Mouse (Mus musculus): Measurements from ENCODE around the gene Gm49339. TPM values are rescaled to one million over a fixed set of nuclear protein-coding genes. Genes with fewer than 3 reads are reported as not detected.

The Gm49339 gene
- total and polyA plus RNA-seq, 2 experiments from 2014 or later: 1.6 to 1.7 TPM

- no peak for DNase-seq (ENCODE audit: low spot score)
- Histone ChIP-seq H3K9me3 (replicated peaks; ENCODE audit: control insufficient read depth, low read length) (no peaks in the 10 kb centered on the region), H3K27ac (ENCODE audit: low read depth) (no peak overlapping the region), H3K9ac (replicated peaks; ENCODE audit: low read depth, low read length) (no peak overlapping the region), H3K4me3 (ENCODE audit: low read depth, low read length) (no peak overlapping the region), H3K4me1 (ENCODE audit: control insufficient read depth, insufficient read depth) (no peaks in the 10 kb centered on the region), H3K36me3 (replicated peaks; ENCODE audit: control insufficient read depth, insufficient read depth, low read length) (no peaks in the 10 kb centered on the region), H3K27me3 (ENCODE audit: control insufficient read depth, insufficient read depth, low read length) (no peaks in the 10 kb centered on the region), H3K4me2 (ENCODE audit: low read depth, low read length) (no peak overlapping the region)
- ATAC-seq (ENCODE audit: insufficient read depth, low read depth): no peak
- 61% methylated on average over 7 of the region's 7 CpGs for WGBS
- TF ChIP-seq CTCF (IDR thresholded peaks at IDR 0.05; ENCODE audit: low read depth) (no peak), EP300 (IDR thresholded peaks at IDR 0.05; ENCODE audit: low read depth) (no peak)
These were observed 45.7 kb downstream of the Gm49339 start for GRCm38 (mm10) chr10:51526090-51526489.

DNA sequence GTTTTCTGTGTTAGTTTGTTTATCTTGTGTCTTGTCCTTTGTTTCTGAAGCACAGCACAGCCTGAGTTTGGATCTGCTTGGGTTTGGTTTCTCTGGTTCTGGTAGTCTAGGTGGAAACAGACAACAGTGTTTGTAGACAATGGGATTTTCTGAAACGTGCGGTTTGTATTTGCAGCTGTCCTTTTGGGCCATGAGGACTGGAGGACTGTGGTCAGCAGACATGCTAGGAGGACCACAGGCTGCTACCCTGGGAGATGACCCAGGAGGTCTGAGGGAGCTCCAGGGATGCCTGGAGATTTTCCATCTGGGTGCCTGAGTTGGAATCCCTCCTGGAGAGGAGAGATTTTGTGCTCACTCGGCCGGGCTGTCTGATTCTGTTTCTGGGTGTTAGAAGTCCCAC is 46.2 kb downstream of the Gm49339 start:
- ATAC-seq (ENCODE audit: insufficient read depth, low read depth): no peak
- H3K27me3 ChIP-seq (ENCODE audit: control insufficient read depth, insufficient read depth, low read length): no peaks in the 10 kb centered on the region
- no peak for DNase-seq (ENCODE audit: low spot score)
- no peak overlapping the region for H3K9ac ChIP-seq (replicated peaks; ENCODE audit: low read depth, low read length)
- H3K27ac ChIP-seq (ENCODE audit: low read depth): no peak overlapping the region
- TF ChIP-seq EP300 (IDR thresholded peaks at IDR 0.05; ENCODE audit: low read depth) (no peak), CTCF (IDR thresholded peaks at IDR 0.05; ENCODE audit: low read depth) (no peak)
- no peak overlapping the region for H3K4me2 ChIP-seq (ENCODE audit: low read depth, low read length)
- H3K36me3 ChIP-seq (replicated peaks; ENCODE audit: control insufficient read depth, insufficient read depth, low read length): no peaks in the 10 kb centered on the region
- H3K9me3 ChIP-seq (replicated peaks; ENCODE audit: control insufficient read depth, low read length): no peaks in the 10 kb centered on the region
- H3K4me1 ChIP-seq (ENCODE audit: control insufficient read depth, insufficient read depth): no peaks in the 10 kb centered on the region
- H3K4me3 ChIP-seq (ENCODE audit: low read depth, low read length): no peak overlapping the region
- 62% methylated on average over 4 of the region's 4 CpGs for WGBS

- ATAC-seq (ENCODE audit: insufficient read depth, low read depth) (no peak), DNase-seq (ENCODE audit: low spot score) (no peak)
- Histone ChIP-seq H3K36me3 (replicated peaks; ENCODE audit: control insufficient read depth, insufficient read depth, low read length) (no peaks in the 10 kb centered on the region), H3K27ac (ENCODE audit: low read depth) (no peak overlapping the region), H3K4me3 (ENCODE audit: low read depth, low read length) (no peak overlapping the region), H3K4me2 (ENCODE audit: low read depth, low read length) (no peak overlapping the region; the same call in 1 of the 2 replicates), H3K4me1 (ENCODE audit: control insufficient read depth, insufficient read depth) (no peaks in the 10 kb centered on the region), H3K27me3 (ENCODE audit: control insufficient read depth, insufficient read depth, low read length) (no peaks in the 10 kb centered on the region), H3K9me3 (replicated peaks; ENCODE audit: control insufficient read depth, low read length) (no peaks in the 10 kb centered on the region), H3K9ac (replicated peaks; ENCODE audit: low read depth, low read length) (no peak overlapping the region)
- 35% methylated on average over 8 of the region's 8 CpGs for WGBS
- TF ChIP-seq EP300 (IDR thresholded peaks at IDR 0.05; ENCODE audit: low read depth) (no peak), CTCF (IDR thresholded peaks at IDR 0.05; ENCODE audit: low read depth) (no peak)
These were observed 48.5 kb downstream of the Gm49339 start for GRCm38 (mm10) chr10:51528840-51529434.

- no peaks in the 10 kb centered on the region for H3K4me1 ChIP-seq (ENCODE audit: control insufficient read depth, insufficient read depth)
- H3K4me3 ChIP-seq (ENCODE audit: low read depth, low read length): no peak overlapping the region
- 31% methylated on average over 3 of the region's 3 CpGs for whole genome bisulfite sequencing
- DNase-seq (ENCODE audit: low spot score) (no peak), ATAC-seq (ENCODE audit: insufficient read depth, low read depth) (no peak)
- H3K4me2 ChIP-seq (ENCODE audit: low read depth, low read length): no peak overlapping the region
- no peak overlapping the region for H3K27ac ChIP-seq (ENCODE audit: low read depth)
- H3K36me3 ChIP-seq (replicated peaks; ENCODE audit: control insufficient read depth, insufficient read depth, low read length): no peaks in the 10 kb centered on the region
- H3K27me3 ChIP-seq (ENCODE audit: control insufficient read depth, insufficient read depth, low read length): no peaks in the 10 kb centered on the region
- no peaks in the 10 kb centered on the region for H3K9me3 ChIP-seq (replicated peaks; ENCODE audit: control insufficient read depth, low read length)
- no peak overlapping the region for H3K9ac ChIP-seq (replicated peaks; ENCODE audit: low read depth, low read length)
- TF ChIP-seq CTCF (IDR thresholded peaks at IDR 0.05; ENCODE audit: low read depth) (no peak), EP300 (IDR thresholded peaks at IDR 0.05; ENCODE audit: low read depth) (no peak)
These were observed 49.1 kb downstream of the Gm49339 start for GRCm38 (mm10) chr10:51529497-51529896.

GRCm38 (mm10) chr10:51530813-51531212 is 50.4 kb downstream of the Gm49339 start:
- ATAC-seq (ENCODE audit: insufficient read depth, low read depth): no peak
- WGBS: 86% methylated on average over 7 of the region's 7 CpGs
- TF ChIP-seq EP300 (IDR thresholded peaks at IDR 0.05; ENCODE audit: low read depth): no peak
- TF ChIP-seq CTCF (IDR thresholded peaks at IDR 0.05; ENCODE audit: low read depth): no peak
- Histone ChIP-seq H3K27ac (ENCODE audit: low read depth) (no peak overlapping the region), H3K27me3 (ENCODE audit: control insufficient read depth, insufficient read depth, low read length) (no peaks in the 10 kb centered on the region), H3K9me3 (replicated peaks; ENCODE audit: control insufficient read depth, low read length) (no peaks in the 10 kb centered on the region), H3K4me3 (ENCODE audit: low read depth, low read length) (no peak overlapping the region), H3K4me2 (ENCODE audit: low read depth, low read length) (no peak overlapping the region), H3K36me3 (replicated peaks; ENCODE audit: control insufficient read depth, insufficient read depth, low read length) (no peaks in the 10 kb centered on the region), H3K9ac (replicated peaks; ENCODE audit: low read depth, low read length) (no peak overlapping the region), H3K4me1 (ENCODE audit: control insufficient read depth, insufficient read depth) (no peaks in the 10 kb centered on the region)
- DNase-seq (ENCODE audit: low spot score): no peak

Other genes starting within 250 kb of the Gm49339 start
- 0.23 and 2.5 TPM in 2 replicates for gene Lilr4b, start within 50 bp of the Gm49339 start, total RNA-seq (2014; rRNA removed; ENCODE audit: low replicate concordance)
- gene Lilr4b, start within 50 bp of the Gm49339 start, polyA plus RNA-seq (2015; fragmentation: Nextera tagmentation; extraction: Ambion mirVana): 1.7 and 2.0 TPM in 2 replicates
- 3.4 and 9.0 TPM in 2 replicates for gene Lilrb4a, start 10.3 kb downstream of the Gm49339 start, total RNA-seq (2014; rRNA removed; ENCODE audit: low replicate concordance)
- 2.1 and 4.3 TPM in 2 replicates for gene Lilrb4a, start 10.3 kb downstream of the Gm49339 start, polyA plus RNA-seq (2015; fragmentation: Nextera tagmentation; extraction: Ambion mirVana)
- not detected in 2 replicates for gene Fam162b, start 109.9 kb downstream of the Gm49339 start, total RNA-seq (2014; rRNA removed; ENCODE audit: low replicate concordance)
- gene Fam162b, start 109.9 kb downstream of the Gm49339 start, polyA plus RNA-seq (2015; fragmentation: Nextera tagmentation; extraction: Ambion mirVana): not detected in 2 replicates
- gene Gprc6a, start 150.8 kb downstream of the Gm49339 start, total RNA-seq (2014; rRNA removed; ENCODE audit: low replicate concordance): not detected in 2 replicates
- not detected in 2 replicates for gene Gprc6a, start 150.8 kb downstream of the Gm49339 start, polyA plus RNA-seq (2015; fragmentation: Nextera tagmentation; extraction: Ambion mirVana)
- gene Rfx6, start 197.1 kb downstream of the Gm49339 start, total RNA-seq (2014; rRNA removed; ENCODE audit: low replicate concordance): not detected in 2 replicates
- not detected in 2 replicates for gene Rfx6, start 197.1 kb downstream of the Gm49339 start, polyA plus RNA-seq (2015; fragmentation: Nextera tagmentation; extraction: Ambion mirVana)